Mouse (Mus musculus) embryonic facial prominence, embryonic 12.5 days (tissue): ENCODE results near the gene Dnajc16. TPM values are rescaled to one million over a fixed set of nuclear protein-coding genes. Genes with fewer than 3 reads are reported as not detected.

ENCODE experiments used
- ATAC-seq: fragments of 200-750 bp; cut with Nextera tagmentation; 2 replicates; pipeline ENCODE4 v1.8.0; 2017; ENCODE audit not compliant: insufficient number of reproducible peaks, insufficient read depth, low FRiP score, low TSS enrichment
- H3K27ac ChIP-seq: fragments of 300-500 bp; sonication (generic); 2 replicates; pipeline ENCODE4 v1.5.1; 2016; ENCODE audit warnings: mild to moderate bottlenecking
- H3K27me3 ChIP-seq: fragments of 300-500 bp; sonication (generic); 2 replicates; pipeline ENCODE4 v1.6.1; 2016; ENCODE audit warnings: mild to moderate bottlenecking, moderate library complexity
- H3K36me3 ChIP-seq: fragments of 300-500 bp; sonication (generic); 2 replicates; pipeline ENCODE4 v1.6.1; 2016; ENCODE audit warnings: mild to moderate bottlenecking
- H3K4me1 ChIP-seq: fragments of 300-500 bp; sonication (generic); 2 replicates; pipeline ENCODE4 v1.6.1; 2016
- H3K4me2 ChIP-seq: fragments of 300-500 bp; sonication (generic); replicated peaks from 2 replicates; pipeline ENCODE4 v1.6.1; 2016; ENCODE audit warnings: mild to moderate bottlenecking, moderate library complexity
- H3K4me3 ChIP-seq: fragments of 300-500 bp; sonication (generic); 2 replicates; pipeline ENCODE4 v1.5.1; 2016; ENCODE audit warnings: mild to moderate bottlenecking
- H3K9ac ChIP-seq: fragments of 300-500 bp; sonication (generic); 2 replicates; pipeline ENCODE4 v1.6.1; 2016; ENCODE audit warnings: mild to moderate bottlenecking, moderate library complexity
- H3K9me3 ChIP-seq: fragments of 300-500 bp; sonication (generic); 2 replicates; pipeline ENCODE4 v1.6.1; 2016; ENCODE audit warnings: mild to moderate bottlenecking, moderate library complexity
- WGBS: fragments of 180-500 bp; shearing (Covaris S2); methylation state at CpG from one replicate; pipeline ENCODE4 v1.1.7; 2016; 5-methylcytosine and 5-hydroxymethylcytosine counted together
- polyA plus RNA-seq: library from polyadenylated mRNA; unstranded; fragments of >200 nt; fragmentation: Nextera tagmentation; extraction: Ambion mirVana; gene quantifications from 2 replicates; pipeline ENCODE4 v1.2.1, GENCODE M21; 2016

The Dnajc16 gene
- polyA plus RNA-seq, 1 experiment from 2014 or later: 4.7 TPM

DNA sequence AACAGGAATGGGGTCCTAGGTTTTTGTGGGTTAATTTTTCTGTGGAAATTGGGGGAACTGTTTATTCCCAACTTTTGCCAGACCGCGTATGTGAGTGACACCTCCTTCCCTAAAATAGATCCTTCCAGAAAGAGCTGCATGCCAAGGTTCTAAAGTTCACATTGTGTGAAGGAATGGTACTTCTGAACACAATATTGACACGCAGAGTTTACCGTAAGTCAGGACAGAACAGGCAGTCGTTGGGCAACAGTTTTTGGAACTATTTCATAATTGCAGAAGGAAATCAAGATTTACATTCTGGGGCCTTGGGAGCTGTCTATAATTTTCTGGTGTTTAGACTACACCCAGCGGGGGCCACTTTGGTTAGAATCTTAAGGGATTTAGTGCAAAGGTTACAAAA, 68.8 kb downstream of the Dnajc16 start:
- H3K4me3 ChIP-seq: peak overlapping the region; percentile 100
- 58% methylated on average over 6 of the region's 6 CpGs for WGBS
- peaks cover 22% of the 10 kb centered on the region for H3K4me1 ChIP-seq
- H3K9ac ChIP-seq: peak overlapping the region; percentile 99; the same call in 1 of the 2 replicates
- H3K27ac ChIP-seq: no peak overlapping the region
- no peaks in the 10 kb centered on the region for H3K27me3 ChIP-seq
- no peak for ATAC-seq
- H3K9me3 ChIP-seq: no peaks in the 10 kb centered on the region
- H3K4me2 ChIP-seq: peak overlapping the region; percentile 85
- peaks cover 6% of the 10 kb centered on the region for H3K36me3 ChIP-seq

DNA sequence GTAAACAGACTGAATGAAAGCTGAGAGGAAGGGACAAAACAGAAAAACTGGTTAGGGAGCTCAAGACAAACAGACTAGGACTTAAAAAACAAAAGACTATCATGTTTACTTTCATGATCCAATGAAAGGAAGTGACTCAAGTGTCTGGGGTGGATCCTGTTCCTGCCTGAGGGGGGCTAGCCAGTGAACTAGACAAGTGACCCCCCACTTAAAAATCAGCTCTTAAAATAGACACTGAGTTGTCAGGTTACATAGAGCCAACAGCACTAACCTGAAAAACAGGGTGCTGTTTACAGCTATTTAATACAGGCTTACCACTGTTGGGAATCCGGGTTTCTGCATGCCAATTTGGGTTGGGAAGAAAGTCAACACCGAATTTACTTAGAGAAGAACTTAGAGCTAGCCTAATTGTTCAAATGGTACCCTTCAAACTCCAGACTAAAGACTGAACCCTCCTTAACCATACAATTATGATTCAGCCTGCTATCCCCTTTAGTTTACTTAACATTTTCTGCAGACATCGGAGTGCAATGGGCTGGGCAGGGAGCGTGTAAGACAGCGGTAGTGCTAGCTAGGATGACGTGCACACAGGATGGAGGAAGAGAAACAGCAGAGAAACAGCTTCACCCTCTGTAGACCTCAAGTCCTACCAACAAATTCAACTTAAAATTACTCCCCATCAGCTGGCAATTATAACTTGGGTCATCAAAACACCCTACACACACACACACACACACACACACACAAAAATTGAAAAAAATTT, 69.8 kb downstream of the Dnajc16 start:
- Histone ChIP-seq H3K36me3 (peaks cover 6% of the 10 kb centered on the region), H3K9ac (no peak overlapping the region), H3K27me3 (no peaks in the 10 kb centered on the region), H3K4me2 (peak overlapping the region; percentile 85), H3K9me3 (no peaks in the 10 kb centered on the region), H3K4me3 (0 out of 2 replicates have a peak overlapping the region, but pooled peaks have one; percentile 100), H3K4me1 (peaks cover 22% of the 10 kb centered on the region), H3K27ac (peak overlapping the region; percentile 24; the same call in 1 of the 2 replicates)
- peak; percentile 48; the same call in 1 of the 2 replicates for ATAC-seq
- WGBS: 67% methylated on average over 6 of the region's 6 CpGs

DNA sequence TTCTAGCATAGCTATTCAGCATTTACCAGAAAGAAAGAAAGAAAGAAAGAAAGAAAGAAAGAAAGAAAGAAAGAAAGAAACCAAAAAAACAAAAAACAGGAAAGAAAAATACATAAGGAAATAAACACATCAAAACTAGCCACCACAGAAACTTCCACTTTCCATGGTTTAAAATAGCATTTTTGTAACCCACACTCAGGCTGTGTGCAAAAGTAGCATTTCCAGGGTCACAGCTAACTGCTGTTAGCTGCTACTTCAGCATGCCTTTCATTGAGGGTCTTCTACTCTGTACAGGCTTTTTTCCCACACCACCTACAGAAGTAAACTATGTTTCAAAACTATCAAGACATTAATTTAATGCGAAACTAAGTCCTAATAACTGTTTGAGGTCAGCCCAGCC, 71.4 kb downstream of the Dnajc16 start:
- Histone ChIP-seq H3K4me1 (peaks cover 28% of the 10 kb centered on the region), H3K4me3 (no peak overlapping the region), H3K9me3 (no peaks in the 10 kb centered on the region), H3K36me3 (peaks cover 6% of the 10 kb centered on the region), H3K27me3 (no peaks in the 10 kb centered on the region), H3K27ac (no peak overlapping the region), H3K4me2 (no peak overlapping the region), H3K9ac (no peak overlapping the region)
- no peak for ATAC-seq
- 84% methylated on average over 1 of the region's 1 CpGs for WGBS

DNA sequence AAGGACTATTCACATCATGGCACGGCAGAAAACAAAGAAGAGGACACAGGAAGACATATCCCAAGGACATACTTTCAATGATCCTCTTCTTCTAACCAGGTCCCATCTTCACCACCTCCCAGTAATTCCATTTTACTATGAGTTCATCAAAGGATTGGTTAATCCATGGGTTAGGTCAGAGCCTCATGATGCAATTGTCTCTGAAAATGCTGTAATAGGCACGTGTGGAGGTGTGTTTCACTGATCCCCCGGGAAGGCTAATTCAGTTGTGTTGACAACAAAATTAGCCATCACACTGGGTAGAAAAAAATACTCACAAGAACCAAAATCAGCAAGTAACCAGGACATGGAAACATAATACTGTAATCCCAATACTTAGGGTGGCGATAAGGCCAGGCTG, 73.1 kb downstream of the Dnajc16 start:
- Histone ChIP-seq H3K9me3 (no peaks in the 10 kb centered on the region), H3K9ac (no peak overlapping the region), H3K4me1 (peaks cover 22% of the 10 kb centered on the region), H3K4me3 (no peak overlapping the region), H3K36me3 (peaks cover 15% of the 10 kb centered on the region), H3K27ac (no peak overlapping the region), H3K27me3 (no peaks in the 10 kb centered on the region), H3K4me2 (no peak overlapping the region)
- no peak for ATAC-seq
- 74% methylated on average over 4 of the region's 4 CpGs for WGBS

DNA sequence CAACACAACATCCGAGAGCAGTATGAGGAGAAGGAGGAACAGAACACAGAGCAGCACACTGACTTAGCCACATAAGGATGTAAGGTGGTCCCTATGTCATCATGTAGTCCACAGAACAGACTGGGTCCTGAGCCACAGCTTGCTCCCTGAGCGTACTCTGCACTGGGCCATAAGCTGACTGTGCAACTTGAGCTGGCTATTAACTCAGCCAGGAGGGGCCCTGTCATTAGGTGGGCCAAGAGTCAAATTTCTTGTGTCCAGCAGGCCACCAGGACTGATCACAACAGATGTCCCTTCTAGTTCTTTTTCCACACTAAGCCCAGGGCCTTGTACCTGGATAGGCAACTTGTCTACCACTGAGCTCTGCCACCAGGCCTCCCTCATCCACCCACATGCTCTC, 75.7 kb downstream of the Dnajc16 start:
- 0 out of 2 replicates have a peak overlapping the region, but pooled peaks have one; percentile 36 for H3K27ac ChIP-seq
- peaks cover 33% of the 10 kb centered on the region for H3K36me3 ChIP-seq

DNA sequence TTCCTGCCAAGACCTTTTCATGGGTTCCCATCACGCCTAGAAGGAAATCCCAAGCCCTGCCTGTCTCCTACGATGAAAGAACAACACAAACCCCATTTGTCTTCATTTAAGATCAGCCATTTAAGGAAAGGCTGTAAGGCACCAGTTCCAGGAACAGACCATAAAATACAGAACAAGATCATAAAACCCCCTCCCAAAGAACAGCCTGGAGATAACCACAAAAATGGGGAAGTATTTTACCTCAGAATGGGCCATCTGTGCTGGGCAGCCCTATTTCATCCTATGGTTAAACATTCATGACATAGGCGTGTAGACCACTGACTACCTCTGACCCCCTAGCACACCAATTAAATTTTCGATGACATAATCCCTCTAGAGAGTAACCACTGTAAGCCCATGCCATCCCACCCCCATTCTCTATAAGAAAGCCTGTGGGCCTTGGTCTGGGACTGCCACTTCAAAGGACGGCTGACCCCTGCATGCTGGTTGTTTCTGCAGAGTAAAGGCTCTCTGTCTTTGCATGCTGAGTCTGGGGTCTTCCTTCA, 77.1 kb downstream of the Dnajc16 start:
- no peak overlapping the region for H3K9ac ChIP-seq
- WGBS: 88% methylated on average over 5 of the region's 5 CpGs
- no peaks in the 10 kb centered on the region for H3K27me3 ChIP-seq
- H3K4me3 ChIP-seq: no peak overlapping the region
- H3K27ac ChIP-seq: no peak overlapping the region
- H3K9me3 ChIP-seq: no peaks in the 10 kb centered on the region
- peaks cover 44% of the 10 kb centered on the region for H3K36me3 ChIP-seq
- no peak overlapping the region for H3K4me2 ChIP-seq
- peaks cover 6% of the 10 kb centered on the region for H3K4me1 ChIP-seq
- no peak for ATAC-seq

More for the DNA sequence above, 75.7 kb downstream of the Dnajc16 start:
- 46% methylated on average over 2 of the region's 2 CpGs for WGBS
- H3K4me2 ChIP-seq: no peak overlapping the region
- 0 out of 2 replicates have a peak, but pooled peaks have one; percentile 52 for ATAC-seq
- H3K4me1 ChIP-seq: peaks cover 6% of the 10 kb centered on the region
- no peaks in the 10 kb centered on the region for H3K9me3 ChIP-seq
- H3K27me3 ChIP-seq: no peaks in the 10 kb centered on the region
- no peak overlapping the region for H3K4me3 ChIP-seq
- H3K9ac ChIP-seq: no peak overlapping the region; the same call in 1 of the 2 replicates

DNA sequence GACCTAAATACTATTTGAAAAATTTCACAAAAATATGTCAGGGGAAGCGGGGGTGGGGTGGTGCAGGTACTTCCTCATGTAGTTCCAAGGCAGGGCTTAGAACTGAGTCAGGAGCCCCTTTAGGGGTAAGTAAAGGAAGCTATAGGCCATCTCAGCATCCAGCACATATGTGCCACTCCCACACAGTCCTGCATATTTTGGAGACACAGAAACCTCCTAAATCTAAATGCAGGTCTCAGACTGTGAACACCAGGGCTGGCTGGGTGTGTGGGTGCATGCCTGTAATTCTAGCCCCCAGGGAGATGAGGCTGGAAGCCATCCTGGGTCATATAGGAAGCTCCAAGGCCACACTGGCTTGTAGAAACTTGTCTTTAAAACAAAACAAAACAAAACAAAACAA, 79.5 kb downstream of the Dnajc16 start:
- Histone ChIP-seq H3K9ac (no peak overlapping the region), H3K9me3 (no peaks in the 10 kb centered on the region), H3K4me2 (no peak overlapping the region), H3K4me3 (no peak overlapping the region), H3K27ac (no peak overlapping the region), H3K27me3 (no peaks in the 10 kb centered on the region), H3K36me3 (peaks cover 67% of the 10 kb centered on the region), H3K4me1 (peaks cover 6% of the 10 kb centered on the region)
- 95% methylated on average over 1 of the region's 1 CpGs for WGBS
- no peak for ATAC-seq

Other genes starting within 250 kb of the Dnajc16 start
- gene Fblim1, start 184.8 kb downstream of the Dnajc16 start, polyA plus RNA-seq: 71.3 and 77.2 TPM in 2 replicates
- 0.54 and 0.56 TPM in 2 replicates for gene Tmem82, start 172.3 kb downstream of the Dnajc16 start, polyA plus RNA-seq
- not detected in 2 replicates for gene Slc25a34, start 167.1 kb downstream of the Dnajc16 start, polyA plus RNA-seq
- gene Plekhm2, start 126.0 kb downstream of the Dnajc16 start, polyA plus RNA-seq: 9.8 and 10.6 TPM in 2 replicates
- gene Rsc1a1, start 105.3 kb downstream of the Dnajc16 start, polyA plus RNA-seq: 1.5 TPM in 1 of 2 replicates, not detected in the other
- gene Ddi2, start 67.5 kb downstream of the Dnajc16 start, polyA plus RNA-seq: 28.7 and 29.5 TPM in 2 replicates
- gene Agmat, start 44.3 kb downstream of the Dnajc16 start, polyA plus RNA-seq: not detected in 2 replicates
- 18.1 and 21.9 TPM in 2 replicates for gene Casp9, start 2.7 kb upstream of the Dnajc16 start, polyA plus RNA-seq
- not detected in 2 replicates for gene Cela2a, start 35.2 kb upstream of the Dnajc16 start, polyA plus RNA-seq
- gene Ctrc, start 55.4 kb upstream of the Dnajc16 start, polyA plus RNA-seq: not detected in 2 replicates
- 54.3 and 58.1 TPM in 2 replicates for gene Efhd2, start 84.0 kb upstream of the Dnajc16 start, polyA plus RNA-seq
- 1.9 and 2.2 TPM in 2 replicates for gene Fhad1, start 224.2 kb upstream of the Dnajc16 start, polyA plus RNA-seq